Mouse (Mus musculus): ENCODE measurements around the gene Atp6v0c.

DNA sequence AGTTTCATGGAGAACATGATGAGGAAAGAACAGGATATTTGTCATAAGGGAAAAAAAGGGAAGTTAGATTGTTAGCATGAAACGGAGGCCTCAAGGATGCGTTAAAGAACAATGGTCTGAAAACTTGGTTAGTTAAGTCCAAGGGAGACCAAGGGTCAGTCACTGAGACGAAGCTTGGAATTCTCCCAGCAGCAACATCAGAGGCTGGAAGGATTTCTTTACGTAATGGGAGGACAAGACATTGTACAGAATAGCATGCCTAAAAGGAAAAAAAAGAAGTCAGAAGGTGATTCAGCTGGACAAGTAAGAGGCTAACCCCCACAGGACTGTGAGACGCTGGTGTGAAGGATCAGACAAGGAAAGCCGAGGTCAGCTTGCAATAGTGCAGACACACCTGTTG, 2.4 kb downstream of the Atp6v0c start:
- TF ChIP-seq CTCF (IDR thresholded peaks at IDR 0.05), result no peak
- no peak for TF ChIP-seq EP300 (IDR thresholded peaks at IDR 0.05)
